Mouse (Mus musculus): Measurements from ENCODE around the gene Chrna3. TPM values are rescaled to one million over a fixed set of nuclear protein-coding genes. Genes with fewer than 3 reads are reported as not detected.

Chrna3 gene
- total RNA-seq (2022): not detected

GRCm38 (mm10) chr9:55026275-55026663 is at the start of gene Chrna3:
Gene Chrna3, minus strand, starts transcription at chr9:55026562.
- DNase-seq (ENCODE audit: low spot score in 2 of 2): no peak

- no peak for DNase-seq (ENCODE audit: low spot score in 2 of 2)
These were observed 41.6 kb upstream of the Chrna3 start for GRCm38 (mm10) chr9:55067965-55068265.

GRCm38 (mm10) chr9:55067260-55067964 is 41.0 kb upstream of the Chrna3 start:
- DNase-seq (ENCODE audit: low spot score in 2 of 2): no peak

GRCm38 (mm10) chr9:55065241-55065640 is 38.9 kb upstream of the Chrna3 start:
- DNase-seq (ENCODE audit: low spot score in 2 of 2): no peak

- no peak for DNase-seq (ENCODE audit: low spot score in 2 of 2)
These were observed 31.7 kb upstream of the Chrna3 start for GRCm38 (mm10) chr9:55058067-55058466.

- DNase-seq (ENCODE audit: low spot score in 2 of 2): no peak
These were observed 29.1 kb upstream of the Chrna3 start for GRCm38 (mm10) chr9:55055386-55055930.

- DNase-seq (ENCODE audit: low spot score in 2 of 2): no peak
These were observed 22.0 kb upstream of the Chrna3 start, which contains the start of gene Chrnb4 for GRCm38 (mm10) chr9:55048211-55048880. Gene Chrnb4, minus strand, starts transcription at chr9:55048779.

GRCm38 (mm10) chr9:55046764-55047163 is 20.4 kb upstream of the Chrna3 start:
- DNase-seq (ENCODE audit: low spot score in 2 of 2): no peak

GRCm38 (mm10) chr9:55045001-55045400 is 18.6 kb upstream of the Chrna3 start:
- DNase-seq (ENCODE audit: low spot score in 2 of 2): no peak

GRCm38 (mm10) chr9:55043688-55044087 is 17.3 kb upstream of the Chrna3 start:
- DNase-seq (ENCODE audit: low spot score in 2 of 2): no peak

- no peak for DNase-seq (ENCODE audit: low spot score in 2 of 2)
These were observed 15.0 kb upstream of the Chrna3 start for GRCm38 (mm10) chr9:55041389-55041788.

GRCm38 (mm10) chr9:55039983-55040382 is 13.6 kb upstream of the Chrna3 start:
- no peak for DNase-seq (ENCODE audit: low spot score in 2 of 2)

GRCm38 (mm10) chr9:55038948-55039347 is 12.6 kb upstream of the Chrna3 start:
- DNase-seq (ENCODE audit: low spot score in 2 of 2): no peak

GRCm38 (mm10) chr9:55031435-55032167 is 5.2 kb upstream of the Chrna3 start:
- no peak for DNase-seq (ENCODE audit: low spot score in 2 of 2)

- DNase-seq (ENCODE audit: low spot score in 2 of 2): no peak
These were observed 658 bp downstream of the Chrna3 start for GRCm38 (mm10) chr9:55025534-55026274.

- peak; percentile 40 to 47 for DNase-seq (ENCODE audit: low spot score in 2 of 2)
These were observed 2.3 kb downstream of the Chrna3 start for GRCm38 (mm10) chr9:55023902-55024583.

GRCm38 (mm10) chr9:55023326-55023725 is 3.0 kb downstream of the Chrna3 start:
- no peak for DNase-seq (ENCODE audit: low spot score in 2 of 2)

GRCm38 (mm10) chr9:55016926-55017325 is 9.4 kb downstream of the Chrna3 start:
- DNase-seq (ENCODE audit: low spot score in 2 of 2): no peak

GRCm38 (mm10) chr9:55010588-55011350 is 15.6 kb downstream of the Chrna3 start:
- no peak for DNase-seq (ENCODE audit: low spot score in 2 of 2)

GRCm38 (mm10) chr9:55009692-55010091 is 16.7 kb downstream of the Chrna3 start:
- DNase-seq (ENCODE audit: low spot score in 2 of 2): no peak
